Mouse (Mus musculus) embryonic fibroblast, embryonic 13.5 days (primary cell): ENCODE measurements at regions not wholly inside any gene's neighbourhood (a gene's known extent, or its start where the extent isn't known, plus 50 kb on each side); places are given as distances from the start of the nearest gene placed in this dataset.

Experiments used
- CTCF ChIP-seq: IDR thresholded peaks from 2 replicates; pipeline ENCODE4 v1.5.1; 2011; ENCODE audit warnings: mild to moderate bottlenecking, control low read depth, low read length, moderate library complexity, borderline replicate concordance; ENCODE audit not compliant: insufficient read depth
- POLR2A ChIP-seq: IDR thresholded peaks from 2 replicates; pipeline ENCODE4 v1.6.1; 2011; ENCODE audit warnings: low read depth, mild to moderate bottlenecking, control low read depth, low read length, moderate library complexity

GRCm38 (mm10) chr9:122614579-122615252 lies 132.4 kb upstream of the Topaz1 start:
- TF ChIP-seq POLR2A (no peak), CTCF (no peak)
